Mouse (Mus musculus) 416B (cell line): ENCODE data around the gene Tnfrsf13b.
A peak's percentile ranks its signal among the peaks of the same experiment; 100 is the strongest.

Experiments
- DNase-seq: peaks from one replicate; pipeline ENCODE4 v3.0.0; 2011; ENCODE audit warnings: low read depth

The Tnfrsf13b gene

DNA sequence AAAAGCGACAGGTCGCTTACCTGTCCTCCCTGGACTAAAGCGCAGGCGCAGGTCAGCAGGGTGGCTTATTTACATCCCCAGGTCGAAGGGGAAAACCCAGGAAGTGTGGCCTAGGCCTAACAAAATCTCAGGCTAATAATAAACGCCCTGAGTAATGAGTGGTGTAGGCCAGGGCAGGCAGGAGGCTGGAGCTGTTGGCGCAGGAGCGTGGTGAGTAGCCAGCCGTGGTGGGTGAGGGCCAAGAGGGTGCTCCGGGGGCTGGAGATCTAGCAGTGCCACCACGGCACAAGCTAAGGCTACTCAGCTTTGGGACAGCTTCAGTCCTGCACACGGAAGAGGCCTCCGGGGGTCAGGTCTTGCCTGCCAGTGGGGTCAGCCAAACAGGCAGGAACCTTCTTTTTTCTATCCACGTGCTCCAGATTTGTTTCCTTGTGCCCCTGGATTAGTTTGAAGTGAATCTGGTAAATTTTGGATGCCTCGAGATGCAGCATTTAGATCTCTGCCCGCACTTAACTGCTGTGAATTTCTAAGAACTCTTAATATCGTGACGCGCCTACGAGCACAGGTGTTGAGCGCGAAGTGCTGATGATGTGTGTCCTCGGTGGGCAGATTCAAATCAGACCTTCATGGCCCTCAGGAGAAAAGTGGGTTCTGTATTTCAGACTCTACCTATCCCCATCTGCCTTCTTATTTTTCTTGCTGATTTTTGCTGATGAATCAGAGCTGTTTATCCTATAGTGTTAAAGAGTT is at the start of gene Tnfrsf13b:
TSS of gene Tnfrsf13b (plus strand) at position 150 of the 750 bp plus-strand sequence.
- no peak for DNase-seq

GRCm38 (mm10) chr11:61081624-61082023 is 44.9 kb upstream of the Tnfrsf13b start:
- no peak for DNase-seq

GRCm38 (mm10) chr11:61090195-61090594 is 36.4 kb upstream of the Tnfrsf13b start:
- DNase-seq = no peak

DNA sequence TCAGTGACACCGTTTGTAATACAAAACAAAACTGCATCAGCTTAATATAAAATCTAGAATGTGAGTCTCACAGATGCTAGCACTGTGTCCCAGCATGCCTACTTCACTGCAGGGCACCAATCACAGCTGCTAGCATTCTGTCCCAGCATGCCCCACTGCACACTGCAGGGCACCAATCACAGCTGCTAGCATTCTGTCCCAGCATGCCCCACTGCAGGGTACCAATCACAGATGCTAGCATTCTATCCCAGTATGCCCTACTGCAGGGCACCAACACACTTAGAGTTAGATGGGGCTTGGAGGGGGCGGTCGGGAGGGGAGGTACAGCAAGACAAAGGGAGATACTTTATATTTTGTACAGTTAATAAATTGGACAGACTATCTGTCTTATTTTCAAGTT is 35.4 kb upstream of the Tnfrsf13b start:
- DNase-seq = no peak

DNA sequence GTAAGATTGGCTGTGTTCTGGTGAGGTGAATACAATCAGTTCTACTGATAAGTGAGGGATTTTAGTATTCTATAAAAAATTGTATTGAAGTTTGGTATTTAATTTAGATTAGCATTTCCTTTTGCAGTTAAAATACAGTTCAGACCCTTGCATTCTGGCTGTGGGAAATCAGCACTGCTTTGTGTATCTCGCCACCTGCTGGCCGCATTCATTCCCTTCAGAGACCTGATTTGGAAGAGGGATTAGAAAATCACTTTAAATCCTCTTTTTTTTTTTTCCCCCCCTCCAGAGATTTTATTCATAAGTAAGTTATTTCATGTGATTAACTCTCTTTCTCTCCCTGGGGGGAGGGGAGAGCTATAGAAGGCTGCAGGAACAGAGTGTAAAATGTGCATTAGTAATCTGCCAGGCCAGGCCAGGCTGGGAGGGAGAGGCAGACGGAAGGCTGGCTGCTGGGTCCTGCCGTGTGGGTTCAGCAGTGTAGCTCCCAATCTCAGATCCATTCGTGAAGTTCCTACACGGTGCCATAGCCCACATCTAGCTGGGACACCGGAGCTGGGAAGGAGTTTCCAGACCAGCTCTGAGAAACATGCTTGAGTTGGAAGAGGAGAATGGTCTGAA is 34.8 kb upstream of the Tnfrsf13b start:
- DNase-seq = peak; percentile 70

GRCm38 (mm10) chr11:61098046-61098445 is 28.5 kb upstream of the Tnfrsf13b start:
- DNase-seq = no peak

DNA sequence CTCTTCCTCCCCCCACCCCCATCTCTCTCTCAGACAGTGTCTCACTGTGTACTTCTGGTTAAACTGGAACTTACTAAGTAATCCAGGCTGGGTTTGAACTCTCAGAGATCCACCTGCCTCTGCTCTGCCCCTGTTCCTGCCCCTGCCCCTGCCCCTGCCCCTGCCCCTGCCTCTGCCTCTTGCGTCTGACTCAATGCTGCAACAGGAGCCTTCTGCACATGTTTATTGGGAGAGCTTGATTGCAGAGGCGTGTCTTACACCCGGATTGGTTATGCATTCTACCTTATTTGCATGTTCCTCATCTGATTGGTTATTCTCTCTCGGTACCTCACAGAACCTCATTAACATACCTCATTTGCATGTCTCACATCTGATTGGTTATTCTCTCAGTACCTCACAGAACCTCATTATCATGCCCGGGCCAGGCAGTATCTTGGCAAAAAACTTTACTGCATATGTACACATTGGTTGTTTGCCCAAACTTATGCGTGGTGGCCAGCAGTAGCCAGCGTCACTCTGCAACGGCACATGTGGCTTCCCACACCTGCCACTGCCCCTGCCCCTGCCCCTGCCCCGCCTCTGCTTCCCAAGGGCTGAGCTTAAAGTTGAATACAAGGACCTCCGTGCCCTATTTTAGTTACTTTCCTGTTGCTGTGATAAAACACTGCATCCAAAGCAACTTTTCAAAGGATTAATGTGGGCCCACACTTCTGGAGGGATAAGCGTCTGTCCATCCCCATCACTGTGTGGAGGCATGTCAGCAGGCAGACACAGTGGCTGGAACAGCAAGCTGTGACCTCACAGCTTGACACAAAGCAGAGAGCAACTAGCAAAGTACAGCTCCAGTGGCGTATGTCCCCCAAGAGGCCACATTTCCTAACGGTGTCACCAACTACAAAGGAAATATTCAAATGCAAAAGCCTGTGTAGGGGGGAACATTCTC is 23.9 kb upstream of the Tnfrsf13b start:
- peak; percentile 86 for DNase-seq

GRCm38 (mm10) chr11:61104241-61104901 is 22.2 kb upstream of the Tnfrsf13b start:
- peak; percentile 92 for DNase-seq

GRCm38 (mm10) chr11:61108911-61109361 is 17.6 kb upstream of the Tnfrsf13b start:
- no peak for DNase-seq

- DNase-seq = no peak
Observed at GRCm38 (mm10) chr11:61109707-61110106, 16.8 kb upstream of the Tnfrsf13b start.

DNA sequence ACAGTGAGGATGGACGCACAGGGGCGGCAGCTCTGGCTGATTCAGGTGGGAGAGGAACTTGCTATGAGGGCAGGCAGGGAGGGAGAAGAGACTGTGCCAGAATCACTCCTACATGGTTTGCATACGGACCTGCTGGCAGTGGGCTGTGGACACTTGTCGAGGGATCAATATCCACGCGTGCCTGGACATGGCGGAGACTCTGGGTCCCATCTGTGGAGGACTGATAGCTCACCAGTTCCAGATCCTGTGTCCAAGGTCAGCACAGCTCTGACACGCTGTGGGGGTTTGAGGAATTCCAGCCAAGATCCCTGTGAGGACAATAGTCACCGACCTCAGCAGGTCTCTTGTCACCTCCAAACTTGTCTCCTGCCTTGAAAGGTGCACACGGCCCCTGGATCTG is 16.4 kb upstream of the Tnfrsf13b start:
- no peak for DNase-seq

GRCm38 (mm10) chr11:61110928-61111327 is 15.6 kb upstream of the Tnfrsf13b start:
- DNase-seq = no peak

GRCm38 (mm10) chr11:61111472-61111871 is 15.1 kb upstream of the Tnfrsf13b start:
- DNase-seq = no peak

GRCm38 (mm10) chr11:61112323-61112995 is 14.1 kb upstream of the Tnfrsf13b start:
- DNase-seq = peak; percentile 46

DNA sequence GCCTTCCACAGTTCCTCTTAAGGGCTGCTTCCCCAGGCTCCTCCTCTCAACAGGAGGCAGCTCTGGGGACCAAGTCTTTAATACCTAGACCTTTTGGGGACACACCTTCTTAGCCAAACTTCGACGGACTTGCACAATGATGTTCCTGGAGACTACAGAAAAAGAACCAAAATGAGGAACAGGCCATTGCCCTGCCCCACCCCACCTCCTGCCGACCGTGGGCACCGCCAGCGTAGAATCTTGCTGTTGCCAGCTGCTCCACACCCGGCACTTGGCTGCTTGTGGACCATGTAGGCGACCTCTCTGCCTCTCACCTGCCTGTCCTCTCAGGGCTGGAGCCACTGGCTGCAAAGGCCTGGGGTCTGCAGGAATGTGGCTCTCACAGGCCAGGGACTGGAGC is 10.3 kb upstream of the Tnfrsf13b start:
- DNase-seq = no peak

- DNase-seq = peak; percentile 24
Observed at GRCm38 (mm10) chr11:61119996-61120583, 6.5 kb upstream of the Tnfrsf13b start.

GRCm38 (mm10) chr11:61122283-61122768 is 4.2 kb upstream of the Tnfrsf13b start:
- no peak for DNase-seq

GRCm38 (mm10) chr11:61122769-61123288 is 3.7 kb upstream of the Tnfrsf13b start:
- no peak for DNase-seq

- no peak for DNase-seq
Observed at GRCm38 (mm10) chr11:61123886-61124285, 2.7 kb upstream of the Tnfrsf13b start.

DNA sequence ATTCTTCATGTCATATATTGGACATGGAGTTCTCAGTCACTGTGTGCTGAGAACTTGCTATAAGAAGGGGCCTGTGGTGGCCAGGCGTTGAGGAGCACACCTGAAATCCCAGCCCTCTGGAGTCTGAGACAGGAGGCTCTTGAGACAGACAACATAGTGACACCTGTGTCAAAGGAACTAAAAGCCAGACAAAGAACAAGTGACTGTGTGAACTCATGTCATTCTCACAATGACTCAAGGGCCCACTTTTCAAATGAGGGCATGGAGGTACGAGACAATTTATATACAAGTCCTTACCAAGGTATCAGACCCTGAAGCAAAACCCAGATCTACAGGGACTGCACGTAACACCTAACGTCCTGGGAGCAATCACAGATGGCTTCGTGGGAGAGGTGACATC is 585 bp upstream of the Tnfrsf13b start:
- no peak for DNase-seq
